Mouse (Mus musculus) hindbrain, postnatal 0 days (tissue): ENCODE measurements at regions not wholly inside any gene's neighbourhood (a gene's known extent, or its start where the extent isn't known, plus 50 kb on each side); places are given as distances from the start of the nearest gene placed in this dataset.

Experiments
- ATAC-seq: fragments of 200-750 bp; cut with Nextera tagmentation; 2 replicates; pipeline ENCODE4 v1.8.0; 2017; ENCODE audit warnings: mild to moderate bottlenecking, moderate TSS enrichment, moderate library complexity
- DNase-seq: peaks from one replicate; pipeline ENCODE4 v3.0.0-alpha.2; 2015; ENCODE audit warnings: low spot score
- H3K27ac ChIP-seq: fragments of 300-500 bp; sonication (generic); 2 replicates; pipeline ENCODE4 v1.5.1; 2014; ENCODE audit warnings: mild to moderate bottlenecking
- H3K27me3 ChIP-seq: fragments of 300-500 bp; sonication (generic); 2 replicates; pipeline ENCODE4 v1.6.1; 2014; ENCODE audit warnings: low read length, mixed read lengths; ENCODE audit not compliant: insufficient read depth
- H3K36me3 ChIP-seq: fragments of 300-500 bp; sonication (generic); 2 replicates; pipeline ENCODE4 v1.6.1; 2014; ENCODE audit warnings: low read length, mixed read lengths; ENCODE audit not compliant: insufficient read depth
- H3K4me1 ChIP-seq: fragments of 300-500 bp; sonication (generic); 2 replicates; pipeline ENCODE4 v1.6.1; 2014; ENCODE audit warnings: antibody characterized with exemption, low read length, mixed read lengths; ENCODE audit not compliant: insufficient read depth
- H3K4me2 ChIP-seq: fragments of 300-500 bp; sonication (generic); 2 replicates; pipeline ENCODE4 v1.6.1; 2014; ENCODE audit warnings: low read depth, mild to moderate bottlenecking, low read length, moderate library complexity, mixed read lengths
- H3K4me3 ChIP-seq: fragments of 300-500 bp; sonication (generic); 2 replicates; pipeline ENCODE4 v1.5.1; 2014; ENCODE audit warnings: low read length
- H3K9ac ChIP-seq: fragments of 300-500 bp; sonication (generic); replicated peaks from 2 replicates; pipeline ENCODE4 v1.6.1; 2014; ENCODE audit warnings: mild to moderate bottlenecking, low read length, moderate library complexity, mixed read lengths
- H3K9me3 ChIP-seq: fragments of 300-500 bp; sonication (generic); 2 replicates; pipeline ENCODE4 v1.6.1; 2016; ENCODE audit warnings: low read length, mixed read lengths
- CTCF ChIP-seq: IDR thresholded peaks from 2 replicates; pipeline ENCODE4 v1.5.1; 2016; ENCODE audit warnings: antibody characterized with exemption, control low read depth, low read depth
- WGBS: fragments of 180-500 bp; shearing (Covaris S2); extraction: QIAGEN DNeasy Blood & Tissue Kit; methylation state at CpG from one replicate; pipeline ENCODE4 v1.1.7; 2014; 5-methylcytosine and 5-hydroxymethylcytosine counted together

DNA sequence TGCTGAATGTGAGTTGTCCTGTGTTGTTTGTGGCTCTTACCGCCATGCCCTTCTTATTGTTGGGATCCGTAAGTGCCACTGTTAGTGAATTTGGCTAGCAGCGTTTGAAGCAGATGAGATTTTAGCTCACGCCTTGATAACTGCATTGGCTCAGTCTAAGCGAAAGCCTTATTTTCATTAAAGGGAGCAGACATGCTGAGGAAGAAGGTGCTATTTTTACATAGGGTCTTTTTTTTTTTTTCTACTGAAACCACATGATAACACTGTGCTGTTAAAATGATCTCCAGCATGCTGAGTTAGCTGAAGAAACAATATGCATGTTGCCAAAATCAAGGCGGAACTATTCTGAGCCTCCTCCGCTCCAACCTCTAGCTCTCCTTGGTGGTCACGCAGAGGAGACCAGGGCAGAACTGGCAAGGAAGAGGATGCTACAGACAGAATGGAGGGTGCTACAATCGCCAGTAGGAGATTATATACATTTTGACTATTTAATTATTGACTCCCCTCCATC is 111.2 kb upstream of the Jade1 start:
- Histone ChIP-seq H3K9me3 (no peaks in the 10 kb centered on the region), H3K4me3 (no peak overlapping the region), H3K4me2 (no peak overlapping the region), H3K36me3 (no peaks in the 10 kb centered on the region), H3K27ac (no peak overlapping the region), H3K27me3 (no peaks in the 10 kb centered on the region), H3K9ac (no peak overlapping the region), H3K4me1 (no peaks in the 10 kb centered on the region)
- TF ChIP-seq CTCF, result no peak
- DNase-seq, result peak; percentile 3
- WGBS, result 80% methylated on average over 9 of the region's 9 CpGs
- no peak for ATAC-seq

DNA sequence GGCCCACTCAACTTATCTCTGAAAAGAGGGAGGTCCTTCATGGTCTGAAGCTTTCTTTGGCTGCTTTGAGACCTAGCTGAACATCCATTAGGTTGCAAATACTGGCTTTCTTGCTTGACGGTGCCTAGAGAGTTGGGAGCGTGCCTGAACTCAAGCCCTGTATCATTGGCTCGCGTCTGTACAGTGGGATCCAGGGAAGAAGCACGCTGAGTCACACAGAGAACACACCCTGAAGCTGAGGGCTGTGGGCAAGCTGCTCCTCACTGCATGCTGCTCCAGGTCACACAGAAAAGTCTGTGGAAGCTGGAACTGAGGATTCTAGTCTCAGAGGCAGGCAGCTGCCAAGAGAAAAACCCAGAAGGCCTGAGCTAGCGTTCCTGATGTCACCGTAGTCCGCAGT is 119.3 kb upstream of the Jade1 start:
- WGBS, result 93% methylated on average over 8 of the region's 8 CpGs
- no peak for DNase-seq
- Histone ChIP-seq H3K36me3 (no peaks in the 10 kb centered on the region), H3K27me3 (no peaks in the 10 kb centered on the region), H3K27ac (no peak overlapping the region), H3K4me2 (no peak overlapping the region), H3K9me3 (no peaks in the 10 kb centered on the region), H3K9ac (no peak overlapping the region), H3K4me1 (no peaks in the 10 kb centered on the region), H3K4me3 (no peak overlapping the region)
- no peak for ATAC-seq
- no peak for TF ChIP-seq CTCF

DNA sequence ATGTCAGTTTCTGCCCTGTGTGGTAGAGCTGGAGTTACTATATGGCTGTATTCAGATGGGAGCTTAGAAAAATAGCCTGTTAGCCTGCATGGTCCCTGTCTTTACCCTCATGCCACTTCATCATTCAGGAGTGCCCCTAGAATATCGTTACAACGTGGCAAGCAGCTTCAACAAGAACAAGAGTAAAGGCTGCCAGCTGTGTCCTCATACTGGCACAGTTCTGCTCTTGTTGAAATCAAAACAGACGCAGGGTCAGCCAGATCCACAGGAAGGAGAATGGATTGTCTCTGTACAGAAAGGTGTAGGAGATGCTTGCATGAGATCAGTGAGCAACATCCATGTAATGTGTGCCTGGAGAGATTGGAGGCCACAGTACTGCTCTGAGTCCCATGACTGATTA is 122.4 kb upstream of the Jade1 start:
- H3K36me3 ChIP-seq, result no peaks in the 10 kb centered on the region
- WGBS, result 56% methylated on average over 3 of the region's 3 CpGs
- no peak overlapping the region for H3K4me2 ChIP-seq
- DNase-seq (no peak), ATAC-seq (no peak)
- H3K27me3 ChIP-seq, result no peaks in the 10 kb centered on the region
- H3K27ac ChIP-seq, result no peak overlapping the region
- H3K9ac ChIP-seq, result no peak overlapping the region
- H3K9me3 ChIP-seq, result no peaks in the 10 kb centered on the region
- TF ChIP-seq CTCF, result no peak
- H3K4me3 ChIP-seq, result no peak overlapping the region
- no peaks in the 10 kb centered on the region for H3K4me1 ChIP-seq

DNA sequence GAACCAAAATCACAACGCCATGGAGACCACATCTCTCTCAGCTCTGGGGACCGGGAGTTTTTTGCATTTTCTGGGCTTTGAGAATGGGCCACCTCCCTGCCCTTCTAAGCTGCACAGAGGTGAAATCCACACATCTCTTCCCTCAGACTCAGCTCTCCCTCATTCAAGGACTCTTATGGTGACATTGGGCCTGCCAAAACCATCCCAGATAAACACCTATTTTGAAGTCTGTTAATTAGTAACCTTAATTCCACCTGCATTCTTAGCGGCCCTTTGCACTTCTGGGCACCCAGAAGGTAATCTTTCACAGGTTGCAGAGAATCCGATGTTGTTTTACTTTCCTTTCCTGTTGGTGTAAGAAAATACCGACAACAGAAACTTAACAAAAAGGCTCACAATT is 123.2 kb upstream of the Jade1 start:
- Histone ChIP-seq H3K4me2 (no peak overlapping the region), H3K36me3 (no peaks in the 10 kb centered on the region), H3K27ac (no peak overlapping the region), H3K9me3 (no peaks in the 10 kb centered on the region), H3K4me3 (no peak overlapping the region), H3K4me1 (no peaks in the 10 kb centered on the region), H3K9ac (no peak overlapping the region), H3K27me3 (no peaks in the 10 kb centered on the region)
- no peak for TF ChIP-seq CTCF
- DNase-seq (no peak), ATAC-seq (no peak)
- 87% methylated on average over 5 of the region's 5 CpGs for WGBS

DNA sequence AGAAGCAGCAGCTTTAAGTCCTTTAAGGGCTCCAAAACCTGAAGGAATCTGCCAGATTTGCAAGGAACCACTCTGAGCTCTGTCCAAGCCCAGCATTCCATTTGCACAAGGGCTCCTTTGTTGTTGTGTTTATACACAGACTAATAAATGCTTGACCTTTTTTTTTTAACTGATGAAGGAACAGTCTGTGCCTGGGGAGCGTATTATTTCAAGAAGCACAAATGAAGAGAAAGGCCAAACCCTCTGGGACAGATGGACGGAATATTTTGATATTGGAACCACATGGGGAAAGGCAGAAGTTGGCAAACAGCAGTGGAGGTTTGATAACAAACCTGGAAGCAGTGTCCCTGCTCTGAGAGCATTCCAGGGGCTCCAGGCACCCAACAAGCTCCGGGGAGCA is 125.3 kb upstream of the Jade1 start:
- Histone ChIP-seq H3K36me3 (no peaks in the 10 kb centered on the region), H3K27ac (no peak overlapping the region), H3K9ac (no peak overlapping the region), H3K4me3 (no peak overlapping the region), H3K4me1 (no peaks in the 10 kb centered on the region), H3K4me2 (no peak overlapping the region), H3K27me3 (no peaks in the 10 kb centered on the region), H3K9me3 (no peaks in the 10 kb centered on the region)
- DNase-seq (peak; percentile 9), ATAC-seq (no peak)
- 61% methylated on average over 3 of the region's 3 CpGs for WGBS
- TF ChIP-seq CTCF, result no peak

DNA sequence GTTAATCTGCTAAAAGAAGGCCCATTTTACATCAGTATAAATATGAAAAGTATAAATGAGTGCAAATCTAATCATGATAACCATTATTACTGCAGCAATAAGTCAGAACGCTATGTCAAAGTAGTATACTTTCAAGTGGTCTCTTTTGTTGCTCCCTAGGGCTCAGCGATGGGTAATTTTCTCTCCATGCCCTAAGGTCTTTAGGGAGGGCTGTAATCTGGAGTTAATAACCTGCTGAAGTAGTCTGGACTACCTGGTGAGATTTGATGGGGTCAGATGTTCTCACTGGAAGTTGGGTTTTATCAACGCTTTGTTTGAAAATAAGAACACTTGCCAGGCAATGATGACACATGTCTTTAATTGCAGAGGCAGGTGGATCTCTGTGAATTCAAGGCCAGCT is 128.6 kb upstream of the Jade1 start:
- 83% methylated on average over 3 of the region's 3 CpGs for WGBS
- no peaks in the 10 kb centered on the region for H3K36me3 ChIP-seq
- no peak overlapping the region for H3K9ac ChIP-seq
- H3K27ac ChIP-seq, result no peak overlapping the region
- H3K4me2 ChIP-seq, result no peak overlapping the region
- no peaks in the 10 kb centered on the region for H3K27me3 ChIP-seq
- DNase-seq (no peak), ATAC-seq (no peak)
- H3K4me3 ChIP-seq, result no peak overlapping the region
- H3K9me3 ChIP-seq, result no peaks in the 10 kb centered on the region
- no peak for TF ChIP-seq CTCF
- peaks cover 3% of the 10 kb centered on the region; the same call in 1 of the 2 replicates for H3K4me1 ChIP-seq

DNA sequence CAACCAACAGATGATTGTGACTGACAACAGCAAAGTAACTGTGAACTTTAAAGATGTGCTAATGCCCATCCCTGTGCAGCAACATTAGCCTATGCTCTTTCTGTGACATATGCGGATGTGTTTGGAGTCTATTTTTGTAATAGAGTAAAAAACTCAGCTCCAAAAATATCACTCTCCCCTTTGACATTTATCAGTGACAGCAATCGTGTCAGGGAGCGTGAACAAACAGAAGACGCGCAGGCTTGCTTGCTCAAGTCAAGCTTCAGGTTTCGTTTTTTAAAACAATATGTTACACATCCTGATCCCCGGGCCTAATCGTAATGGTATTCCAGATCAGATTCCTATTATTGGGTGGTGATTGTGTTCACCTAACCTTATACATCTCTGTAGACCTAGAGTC is 129.7 kb upstream of the Jade1 start:
- Histone ChIP-seq H3K4me3 (no peak overlapping the region), H3K4me1 (peaks cover 3% of the 10 kb centered on the region; the same call in 1 of the 2 replicates), H3K27me3 (no peaks in the 10 kb centered on the region), H3K9me3 (no peaks in the 10 kb centered on the region), H3K36me3 (no peaks in the 10 kb centered on the region), H3K9ac (no peak overlapping the region), H3K4me2 (no peak overlapping the region), H3K27ac (no peak overlapping the region)
- DNase-seq (no peak), ATAC-seq (no peak)
- WGBS, result 93% methylated on average over 8 of the region's 8 CpGs
- no peak for TF ChIP-seq CTCF
